Mouse (Mus musculus): ENCODE results near the gene 4933436I01Rik.

The 4933436I01Rik gene

GRCm38 (mm10) chrX:67921350-67921749 lies at the start of gene 4933436I01Rik:
Gene 4933436I01Rik, minus strand, starts transcription at chrX:67921450.
- ChIA-PET POLR2A (no interaction called here), CTCF (no interaction called here)

GRCm38 (mm10) chrX:67924769-67925470 lies 3.7 kb upstream of the 4933436I01Rik start:
- ChIA-PET POLR2A (no interaction called here), CTCF (no interaction called here)

GRCm38 (mm10) chrX:67883406-67883805 lies 37.8 kb downstream of the 4933436I01Rik start:
- POLR2A ChIA-PET, result no interaction called here

More at GRCm38 (mm10) chrX:67883406-67883805, 37.8 kb downstream of the 4933436I01Rik start:
- CTCF ChIA-PET, result no interaction called here

Measured in embryonic stem cell, embryonic (primary cell).